Mouse (Mus musculus) myocyte (in vitro differentiated cells): ENCODE data around the gene Spns1.

Source experiments
- CEBPB ChIP-seq: IDR thresholded peaks from 2 replicates; pipeline ENCODE4 v1.6.1; 2011; ENCODE audit warnings: mild to moderate bottlenecking, moderate library complexity; ENCODE audit not compliant: poor library complexity, insufficient read depth, severe bottlenecking
- E2F4 ChIP-seq: IDR thresholded peaks from one replicate; pipeline ENCODE4 v1.6.1; 2011; ENCODE audit warnings: mild to moderate bottlenecking, control low read depth, moderate library complexity; ENCODE audit not compliant: insufficient read depth
- MYOD1 ChIP-seq, 3 experiments: IDR thresholded peaks; one replicate each; pipeline ENCODE4 v1.6.1; 2011; ENCODE audit warnings: control low read depth in 2 of 3, low read depth in 2 of 3, mild to moderate bottlenecking in 2 of 3, moderate library complexity in 1 of 3; ENCODE audit not compliant: insufficient read length in 2 of 3, control insufficient read depth in 1 of 3
- MYOG ChIP-seq, 3 experiments: IDR thresholded peaks; one replicate each; pipeline ENCODE4 v1.6.1; 2011; ENCODE audit warnings: control low read depth in 2 of 3, low read depth in 2 of 3, mild to moderate bottlenecking in 2 of 3; ENCODE audit not compliant: insufficient read length in 2 of 3, control insufficient read depth in 1 of 3, insufficient read depth in 1 of 3
- POLR2A ChIP-seq: IDR thresholded peaks from one replicate; pipeline ENCODE4 v1.6.1; 2011; ENCODE audit warnings: low read depth, mild to moderate bottlenecking, control low read depth, moderate library complexity; ENCODE audit not compliant: insufficient read length
- TCF12 ChIP-seq: IDR thresholded peaks from one replicate; pipeline ENCODE4 v1.6.1; 2011; ENCODE audit warnings: mild to moderate bottlenecking, control low read depth; ENCODE audit not compliant: poor library complexity, insufficient read depth, severe bottlenecking
- TCF3 ChIP-seq: IDR thresholded peaks from one replicate; pipeline ENCODE4 v1.6.1; 2011; ENCODE audit warnings: low read depth, control low read depth; ENCODE audit not compliant: insufficient read length
- USF1 ChIP-seq: IDR thresholded peaks from one replicate; pipeline ENCODE4 v1.6.1; 2011; ENCODE audit warnings: low read depth, mild to moderate bottlenecking, control low read depth, moderate library complexity

DNA sequence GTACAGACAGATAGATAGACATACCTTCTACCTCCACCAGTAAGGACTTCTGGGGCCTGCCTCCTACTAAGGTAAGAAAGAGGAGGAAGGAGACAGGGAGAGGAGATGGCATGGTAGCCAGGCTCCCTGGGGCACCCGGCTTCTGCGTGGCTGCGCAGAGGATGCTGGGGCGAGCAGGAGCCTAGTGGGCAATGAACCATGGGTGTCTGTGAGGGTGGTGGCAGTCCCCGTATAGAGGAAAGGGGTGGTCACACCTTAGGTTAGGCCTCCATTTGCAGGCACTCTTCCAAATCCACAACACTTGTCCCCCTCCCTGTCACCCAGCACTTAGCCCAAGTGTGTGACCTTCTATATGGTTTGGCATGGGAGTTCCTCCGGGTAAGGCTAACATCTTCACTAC is 37.5 kb upstream of the Spns1 start, which contains the start of gene Cd19:
- no peak for TF ChIP-seq POLR2A
- no peak for TF ChIP-seq MYOG (IDR thresholded peaks at IDR 0.05; ENCODE audit: control insufficient read depth in 1 of 3, insufficient read depth in 1 of 3, insufficient read length in 2 of 3, low read depth in 2 of 3)
- TF ChIP-seq MYOD1 (IDR thresholded peaks at IDR 0.05; ENCODE audit: control insufficient read depth in 1 of 3, insufficient read length in 2 of 3, low read depth in 2 of 3): no peak
- no peak for TF ChIP-seq E2F4
- no peak for TF ChIP-seq TCF12
- TF ChIP-seq CEBPB: no peak
- TF ChIP-seq USF1: no peak
- TF ChIP-seq TCF3: no peak
